Mouse (Mus musculus): Measurements from ENCODE around the gene Fbxo10. TPM values are rescaled to one million over a fixed set of nuclear protein-coding genes. Genes with fewer than 3 reads are reported as not detected.
A peak's percentile ranks its signal among the peaks of the same experiment; 100 is the strongest.
"Not testable (repeated sequence)": the region's sequence is repeated elsewhere in the genome, so short reads cannot be mapped to it uniquely, and the experiment has no call there.

Gene Fbxo10
- polyA plus RNA-seq, 1 experiment = 19.2 TPM

DNA sequence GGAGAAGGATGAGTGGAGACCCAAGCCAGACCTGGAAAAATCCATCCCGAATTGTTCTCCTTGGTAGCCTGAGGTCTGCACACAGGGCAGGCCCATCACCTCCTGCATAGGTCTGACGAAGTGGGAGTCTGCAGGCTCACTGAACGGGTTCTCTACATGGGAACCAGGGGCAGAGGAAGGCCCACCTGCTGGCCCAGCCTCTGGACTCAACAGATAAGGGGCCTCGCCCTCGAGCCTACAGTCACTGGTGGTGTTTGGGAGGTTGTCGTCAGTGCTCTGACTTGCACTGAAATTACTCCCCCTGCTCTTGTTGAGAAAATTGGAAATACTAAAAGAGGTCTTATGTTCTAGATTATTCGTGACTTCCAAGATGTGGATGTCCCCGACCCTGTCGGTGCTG lies 90.6 kb downstream of the Fbxo10 start:
- no peak overlapping the region for H3K27ac ChIP-seq (ENCODE audit: control insufficient read depth, insufficient read depth, low read length)
- no peaks in the 10 kb centered on the region for H3K4me1 ChIP-seq (replicated peaks; ENCODE audit: control insufficient read depth, insufficient read depth, low read length)
- WGBS = 93% methylated on average over 9 of the region's 9 CpGs
- H3K4me3 ChIP-seq (ENCODE audit: control insufficient read depth, insufficient read depth, low read length) = no peak overlapping the region
- no peaks in the 10 kb centered on the region for H3K27me3 ChIP-seq (ENCODE audit: control insufficient read depth, insufficient read depth, low read length)
- DNase-seq = no peak
- peaks cover 27% of the 10 kb centered on the region for H3K36me3 ChIP-seq (ENCODE audit: control insufficient read depth, insufficient read depth, low read length)
- no peak for TF ChIP-seq POLR2A (IDR thresholded peaks at IDR 0.05; ENCODE audit: control insufficient read depth, extremely low read depth, insufficient read depth, low read length, poor library complexity)
- no peak for TF ChIP-seq CTCF (IDR thresholded peaks at IDR 0.05; ENCODE audit: borderline replicate concordance, control insufficient read depth, extremely low read depth, insufficient read depth, low read length, poor library complexity)

DNA sequence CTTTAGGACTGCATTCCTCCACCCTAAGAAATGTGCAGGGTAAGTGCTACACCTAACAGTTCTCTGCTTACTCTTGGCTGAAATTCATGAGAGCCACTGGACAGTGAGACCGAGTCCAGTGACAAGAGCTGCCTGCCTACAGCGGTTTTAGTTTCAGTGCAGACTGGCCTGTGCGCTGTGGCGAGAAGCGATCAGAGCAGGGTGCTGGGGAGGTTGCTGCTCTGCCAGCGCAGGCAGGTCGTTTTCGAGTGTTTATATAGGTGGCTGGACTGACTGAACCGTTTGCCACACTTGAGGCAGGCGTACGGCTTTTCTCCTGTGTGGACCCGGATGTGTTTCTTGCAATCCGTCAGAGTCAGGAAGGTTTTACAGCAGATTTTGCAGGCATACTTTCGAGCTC lies 91.2 kb downstream of the Fbxo10 start:
- H3K36me3 ChIP-seq (ENCODE audit: control insufficient read depth, insufficient read depth, low read length) = peaks cover 27% of the 10 kb centered on the region
- not testable (repeated sequence) for H3K4me3 ChIP-seq (ENCODE audit: control insufficient read depth, insufficient read depth, low read length); H3K27me3 ChIP-seq (ENCODE audit: control insufficient read depth, insufficient read depth, low read length); H3K27ac ChIP-seq (ENCODE audit: control insufficient read depth, insufficient read depth, low read length); DNase-seq; H3K4me1 ChIP-seq (replicated peaks; ENCODE audit: control insufficient read depth, insufficient read depth, low read length)
- WGBS = 93% methylated on average over 14 of the region's 14 CpGs

DNA sequence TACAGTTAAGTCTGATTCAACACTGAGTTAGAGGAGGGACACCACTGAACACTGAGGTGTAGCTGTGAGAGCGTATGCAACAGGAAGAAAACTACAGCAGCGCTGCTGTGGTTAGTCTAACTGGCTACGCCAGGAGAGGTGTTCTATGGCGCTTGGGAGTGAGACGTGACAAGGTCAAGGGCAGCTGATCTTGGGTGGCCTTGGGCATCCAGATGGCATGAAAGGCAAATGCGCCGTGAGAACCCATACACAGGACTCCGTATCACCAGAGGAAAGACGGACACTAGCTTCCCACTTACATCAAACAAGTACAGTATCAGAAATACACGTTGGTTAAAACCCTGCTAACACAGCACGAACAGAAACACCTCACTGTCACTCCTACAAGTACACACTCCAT lies 92.1 kb downstream of the Fbxo10 start:
- peaks cover 27% of the 10 kb centered on the region for H3K36me3 ChIP-seq (ENCODE audit: control insufficient read depth, insufficient read depth, low read length)
- H3K27ac ChIP-seq (ENCODE audit: control insufficient read depth, insufficient read depth, low read length); DNase-seq; H3K4me3 ChIP-seq (ENCODE audit: control insufficient read depth, insufficient read depth, low read length); H3K4me1 ChIP-seq (replicated peaks; ENCODE audit: control insufficient read depth, insufficient read depth, low read length); H3K27me3 ChIP-seq (ENCODE audit: control insufficient read depth, insufficient read depth, low read length): not testable (repeated sequence)
- WGBS = 94% methylated on average over 11 of the region's 11 CpGs

DNA sequence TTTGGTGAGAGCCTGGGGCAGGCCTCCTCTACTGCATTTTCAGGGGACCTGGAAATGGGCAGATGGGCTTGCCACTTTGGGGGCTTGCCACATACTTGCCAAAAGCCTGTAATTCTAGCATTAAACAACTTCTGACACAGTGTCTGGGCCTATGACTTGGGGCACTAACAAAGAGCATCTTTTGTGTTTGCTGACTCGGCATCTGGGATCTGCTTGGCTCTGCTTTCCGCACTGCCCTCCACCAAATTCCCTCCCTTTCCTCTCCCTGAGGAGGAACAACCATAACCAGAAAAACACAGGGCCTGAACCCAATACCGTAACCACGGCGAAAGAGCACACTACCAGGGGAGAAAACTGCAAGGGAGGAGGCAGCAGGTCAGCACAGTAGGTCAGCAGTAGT lies 93.8 kb downstream of the Fbxo10 start:
- DNase-seq = no peak
- no peaks in the 10 kb centered on the region for H3K4me1 ChIP-seq (replicated peaks; ENCODE audit: control insufficient read depth, insufficient read depth, low read length)
- WGBS = 94% methylated on average over 5 of the region's 5 CpGs
- peak overlapping the region; percentile 9; the same call in 1 of the 2 replicates for H3K27ac ChIP-seq (ENCODE audit: control insufficient read depth, insufficient read depth, low read length)
- TF ChIP-seq POLR2A (IDR thresholded peaks at IDR 0.05; ENCODE audit: control insufficient read depth, extremely low read depth, insufficient read depth, low read length, poor library complexity) (no peak), CTCF (IDR thresholded peaks at IDR 0.05; ENCODE audit: borderline replicate concordance, control insufficient read depth, extremely low read depth, insufficient read depth, low read length, poor library complexity) (no peak)
- H3K36me3 ChIP-seq (ENCODE audit: control insufficient read depth, insufficient read depth, low read length) = peaks cover 27% of the 10 kb centered on the region
- H3K4me3 ChIP-seq (ENCODE audit: control insufficient read depth, insufficient read depth, low read length) = no peak overlapping the region
- H3K27me3 ChIP-seq (ENCODE audit: control insufficient read depth, insufficient read depth, low read length) = no peaks in the 10 kb centered on the region

Other genes starting within 250 kb of the Fbxo10 start
- gene Grhpr, start 103.2 kb downstream of the Fbxo10 start, polyA plus RNA-seq (2012; rRNA removed) = 33.3 and 35.9 TPM in 2 replicates
- 26.7 and 27.8 TPM in 2 replicates for gene Zbtb5, start 72.2 kb downstream of the Fbxo10 start, polyA plus RNA-seq (2012; rRNA removed)
- 11.1 and 14.6 TPM in 2 replicates for gene Polr1e, start 66.0 kb downstream of the Fbxo10 start, polyA plus RNA-seq (2012; rRNA removed)
- 68.0 and 92.4 TPM in 2 replicates for gene Tomm5, start 23.5 kb upstream of the Fbxo10 start, polyA plus RNA-seq (2012; rRNA removed)
- 0.67 and 1.0 TPM in 2 replicates for gene Frmpd1, start 100.3 kb upstream of the Fbxo10 start, polyA plus RNA-seq (2012; rRNA removed)
- gene Trmt10b, start 212.5 kb upstream of the Fbxo10 start, polyA plus RNA-seq (2012; rRNA removed) = 3.0 and 3.8 TPM in 2 replicates